Mouse (Mus musculus): ENCODE data around the gene Ikzf2.

The Ikzf2 gene

DNA sequence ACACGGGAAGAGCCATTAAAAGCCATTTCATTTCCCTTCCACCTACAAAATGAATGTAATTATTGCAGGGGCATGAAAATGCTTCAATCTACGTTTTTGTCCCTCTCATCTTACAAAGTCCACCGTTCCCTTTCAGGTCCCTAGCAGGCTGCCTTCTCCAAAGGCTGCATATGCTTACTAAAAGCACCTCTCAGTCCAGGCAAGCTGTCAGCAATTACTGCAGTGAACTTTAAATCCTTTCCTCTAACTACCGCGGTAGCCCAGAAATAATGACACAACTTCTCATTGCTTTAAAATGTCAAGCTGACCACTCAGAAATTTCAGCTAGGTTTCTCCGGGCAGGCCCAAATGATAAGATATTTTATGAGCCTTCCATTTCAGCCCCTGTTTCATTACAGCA, 95.2 kb downstream of the Ikzf2 start:
- no peak for DNase-seq (ENCODE audit: low spot score)

DNA sequence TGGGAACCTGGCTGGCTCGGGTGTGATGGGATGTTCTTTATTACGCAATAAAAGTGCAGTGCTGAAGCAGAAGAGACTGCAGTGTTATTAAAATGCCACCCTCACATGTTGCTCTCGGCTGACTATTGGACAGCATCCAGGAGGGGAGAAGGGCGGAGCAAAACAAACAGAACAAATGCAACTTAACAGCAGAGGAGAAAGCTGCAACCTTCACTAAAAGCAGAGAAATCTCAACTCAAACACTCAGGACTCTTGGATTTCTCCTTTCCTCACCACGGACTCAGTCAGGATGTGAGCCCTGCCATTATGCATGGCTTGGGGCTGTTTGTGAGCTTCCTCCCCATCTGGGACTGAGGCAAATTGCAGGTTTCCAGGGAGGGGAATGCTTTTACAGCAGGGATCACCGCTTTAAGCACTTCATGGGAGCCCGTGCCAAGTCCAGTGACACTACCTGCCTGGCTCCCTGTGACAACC, 95.7 kb downstream of the Ikzf2 start:
- peak; percentile 15 for DNase-seq (ENCODE audit: low spot score)

DNA sequence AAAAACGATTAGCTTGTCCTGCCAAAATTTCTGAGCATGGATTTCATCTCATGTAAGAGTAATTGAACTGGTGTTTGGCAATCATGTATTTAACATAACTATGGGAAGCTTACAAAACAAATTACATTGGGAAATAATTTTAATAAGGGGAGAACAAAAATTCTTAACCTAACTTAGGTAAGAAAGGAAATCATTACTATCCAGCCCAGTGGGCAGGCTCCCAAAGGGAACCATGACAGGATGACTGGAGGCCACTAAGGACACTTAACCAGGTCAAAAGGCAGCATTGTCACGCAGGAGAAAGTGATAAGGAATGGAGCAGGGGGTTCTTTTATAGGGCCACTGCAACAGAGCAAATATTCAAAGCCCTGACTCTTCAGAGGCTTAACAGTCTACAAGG, 101.5 kb downstream of the Ikzf2 start:
- DNase-seq (ENCODE audit: low spot score): no peak

DNA sequence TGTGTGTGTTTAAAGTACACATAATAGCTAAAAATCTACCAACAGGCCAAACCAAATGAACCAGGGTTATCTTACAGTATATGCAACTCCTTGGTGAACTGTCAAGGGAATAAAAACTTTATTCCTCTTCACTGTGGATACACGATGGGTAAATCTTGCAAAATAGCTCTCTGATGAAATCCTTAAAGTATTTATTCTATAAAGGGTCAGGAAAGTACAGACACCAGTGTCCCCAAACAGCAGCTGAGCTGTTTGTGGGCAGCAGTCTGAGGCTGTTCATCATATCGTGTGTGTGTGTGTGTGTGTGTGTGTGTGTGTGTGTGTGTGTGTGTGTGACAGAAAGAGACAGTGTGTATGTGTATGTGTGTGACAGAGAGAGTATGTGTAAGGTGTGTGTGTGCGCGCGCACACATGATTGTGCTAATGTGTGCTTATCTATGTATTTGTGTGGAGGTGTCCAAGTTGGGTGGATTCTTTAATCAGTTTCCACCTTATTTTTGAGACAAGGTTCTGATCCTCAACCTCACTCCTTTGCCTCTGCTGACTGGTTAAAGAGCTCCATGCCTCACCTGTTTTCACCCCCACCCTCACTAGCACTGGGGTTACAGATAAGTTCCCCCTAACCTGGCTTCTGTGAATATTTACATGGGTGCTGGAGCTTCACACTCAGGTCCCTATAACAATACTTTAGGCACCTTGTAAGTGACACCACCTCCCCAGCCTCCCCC, 102.9 kb downstream of the Ikzf2 start:
- DNase-seq (ENCODE audit: low spot score): no peak

DNA sequence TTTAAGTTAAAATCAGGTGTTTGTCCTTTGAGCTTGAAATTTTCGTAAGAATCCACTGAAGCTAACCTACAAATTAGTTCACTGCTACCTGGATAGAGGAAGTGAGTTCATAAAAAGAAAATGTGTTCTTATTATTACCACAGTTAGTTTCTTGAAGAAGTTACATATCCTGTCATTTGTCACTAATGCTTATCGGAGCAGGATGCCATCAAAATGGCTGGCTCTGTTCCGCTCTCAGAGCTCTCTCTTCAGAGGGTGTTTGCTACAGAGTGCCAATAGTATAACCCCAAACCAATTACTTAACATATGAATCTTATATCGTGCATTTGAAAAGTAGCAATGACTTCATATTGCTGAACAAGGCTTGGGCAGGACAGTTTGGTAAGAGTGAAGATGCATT, 108.1 kb downstream of the Ikzf2 start:
- DNase-seq (ENCODE audit: low spot score): no peak

DNA sequence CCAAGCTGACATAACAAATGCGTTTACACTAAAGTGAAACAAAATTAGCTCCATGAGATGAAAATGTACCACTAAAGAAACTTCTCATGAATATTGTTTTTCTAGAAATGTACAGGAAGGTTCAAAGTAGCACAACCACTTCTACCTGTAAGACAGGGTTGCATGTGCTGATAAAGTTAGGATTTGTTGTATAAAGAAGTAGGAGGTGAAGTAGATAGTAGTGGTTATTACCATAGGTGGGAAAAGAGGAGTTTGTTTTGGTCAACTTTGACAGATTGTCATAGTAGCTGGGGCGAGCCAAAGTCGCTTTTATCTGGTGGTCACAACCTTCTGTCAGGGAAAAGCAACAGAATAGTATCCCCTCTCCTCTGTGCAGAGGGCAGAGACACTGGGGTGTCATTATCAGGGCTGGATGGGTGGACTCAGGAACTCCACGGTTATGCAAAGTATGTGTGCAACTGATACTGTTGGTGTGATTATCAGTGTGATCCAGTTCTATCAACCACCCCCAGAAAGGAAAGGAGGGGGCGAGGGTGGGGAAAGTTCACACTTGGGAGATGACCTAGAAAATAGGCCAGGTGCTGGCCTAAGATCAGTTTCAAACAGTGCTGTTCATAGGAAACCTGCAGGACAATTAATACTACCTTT, 127.5 kb downstream of the Ikzf2 start:
- no peak for DNase-seq (ENCODE audit: low spot score)

DNA sequence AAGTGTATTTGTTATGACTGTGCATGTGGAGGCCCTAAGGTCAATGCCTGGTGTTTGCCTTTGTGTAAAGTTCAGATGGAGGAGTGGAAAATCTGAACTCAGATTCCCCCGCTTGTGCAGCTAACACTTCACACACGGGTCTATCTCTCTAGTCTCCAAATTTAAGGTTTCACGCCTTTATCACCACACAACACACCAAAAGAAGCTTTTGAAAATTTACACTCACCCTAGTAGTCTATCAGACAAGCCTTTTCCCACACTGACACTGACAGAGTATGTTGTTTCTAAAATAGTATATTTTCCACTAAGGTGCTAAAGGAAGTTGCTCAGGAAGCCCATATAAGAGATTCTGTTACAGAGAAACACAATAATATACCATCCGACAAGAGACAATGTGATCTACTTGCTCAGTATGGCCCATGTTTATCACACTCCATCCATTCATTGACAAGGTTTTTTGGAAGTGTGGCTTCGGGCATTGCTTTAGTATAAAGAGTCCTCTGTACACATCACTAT, 131.4 kb downstream of the Ikzf2 start:
- no peak for DNase-seq (ENCODE audit: low spot score)

DNA sequence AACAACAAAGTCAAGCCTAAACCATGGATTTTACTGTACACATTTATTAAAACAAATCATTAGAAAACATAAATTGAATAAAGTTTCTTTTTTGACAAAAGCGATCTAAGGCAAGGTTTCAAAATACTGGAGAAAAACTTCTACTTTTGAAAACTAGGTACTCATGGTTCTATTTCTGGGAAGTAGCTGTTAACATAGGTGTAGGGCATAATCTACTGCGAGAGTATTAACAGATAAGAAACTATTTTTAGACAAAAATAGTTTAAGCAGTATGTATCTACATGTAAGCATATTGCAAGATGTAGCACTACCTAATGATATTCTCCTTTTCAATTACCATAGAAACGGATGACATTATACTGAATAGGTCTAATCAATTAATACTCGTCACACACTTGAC, 137.1 kb downstream of the Ikzf2 start:
- no peak for DNase-seq (ENCODE audit: low spot score)

DNA sequence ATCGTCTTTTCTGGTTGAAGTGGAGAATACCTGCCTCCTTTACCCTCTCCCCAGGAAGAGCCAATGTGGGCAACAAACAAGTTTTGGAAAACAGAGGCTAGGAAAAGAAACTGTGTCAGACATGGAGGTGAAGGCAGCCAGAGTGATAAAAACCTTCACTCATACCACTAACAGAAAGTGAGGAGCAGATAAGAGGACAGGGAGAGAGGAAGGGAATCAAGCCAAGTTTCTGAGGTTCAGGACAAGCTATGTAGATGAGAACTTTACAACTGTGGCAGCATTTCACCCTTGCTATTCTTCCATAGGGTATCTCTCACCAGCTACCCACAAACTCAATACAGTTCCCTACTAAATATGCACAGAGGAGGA, 141.2 kb downstream of the Ikzf2 start:
- no peak for DNase-seq (ENCODE audit: low spot score)

DNA sequence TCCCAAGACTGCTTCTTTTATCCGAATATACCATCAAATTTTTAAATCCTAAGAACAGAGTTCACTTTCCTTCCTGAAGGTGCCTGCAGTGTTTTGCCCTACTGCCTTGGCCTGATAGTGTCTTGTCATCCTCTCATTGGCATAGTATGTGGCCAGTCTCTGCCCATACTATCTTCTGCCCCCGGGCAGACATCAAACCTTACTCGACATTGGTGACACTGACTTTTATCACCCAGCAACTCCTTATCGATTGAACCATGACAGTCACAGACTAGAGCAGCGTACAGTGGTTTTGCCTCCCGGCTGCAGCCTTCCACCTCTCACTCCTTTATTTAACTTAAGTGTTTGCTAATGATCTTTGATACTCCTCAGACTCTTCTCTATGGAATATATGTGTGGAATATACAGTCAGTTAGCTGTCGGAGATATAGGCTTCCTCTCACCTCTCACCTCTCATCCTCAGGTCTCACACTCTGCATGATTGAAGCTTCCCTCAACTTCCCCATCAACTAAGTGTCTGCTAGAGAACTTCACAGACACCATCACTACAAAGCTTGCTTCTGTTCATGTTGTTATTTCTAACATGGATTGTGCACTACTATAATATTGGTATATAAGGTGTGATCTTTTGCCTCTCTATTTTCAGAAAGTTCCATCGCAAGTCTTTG, 141.7 kb downstream of the Ikzf2 start:
- DNase-seq (ENCODE audit: low spot score): no peak

DNA sequence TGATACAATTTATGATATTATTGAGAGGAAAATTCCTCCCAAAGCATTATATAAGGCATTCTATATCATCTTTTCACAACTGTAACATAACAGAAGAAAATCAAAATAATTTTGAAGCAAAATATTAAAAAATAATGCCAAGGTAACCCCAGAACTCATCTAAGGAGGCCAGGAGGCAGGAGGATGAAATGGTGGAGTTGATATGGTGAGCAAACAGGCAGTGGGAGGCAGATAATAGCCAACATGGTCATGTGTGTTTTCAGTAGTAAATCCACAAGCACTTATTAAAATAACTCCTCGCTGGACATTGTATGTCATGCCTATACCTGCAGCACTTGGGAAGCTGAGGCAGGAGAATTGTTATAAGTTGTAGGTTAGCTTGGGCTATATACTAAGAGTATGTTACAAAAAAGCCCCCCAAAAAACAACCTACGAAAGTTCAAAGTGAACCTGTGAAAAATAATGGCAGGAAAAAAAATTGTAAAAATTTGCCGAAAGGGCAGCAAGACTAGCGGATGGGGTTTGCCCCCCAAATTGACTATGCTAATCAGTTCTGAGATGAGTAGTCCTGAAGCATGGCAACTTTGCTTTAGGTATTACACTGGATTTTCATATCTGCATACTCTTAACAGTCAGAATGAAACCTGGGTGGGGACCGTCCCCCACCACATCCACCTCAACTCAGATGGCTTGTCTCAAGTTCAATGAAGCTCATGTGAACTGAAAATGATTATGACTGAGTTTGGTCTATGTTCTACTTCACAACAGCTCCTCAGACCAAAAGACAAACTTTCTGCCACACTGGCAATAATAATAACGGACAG, 143.1 kb downstream of the Ikzf2 start:
- no peak for DNase-seq (ENCODE audit: low spot score)

DNA sequence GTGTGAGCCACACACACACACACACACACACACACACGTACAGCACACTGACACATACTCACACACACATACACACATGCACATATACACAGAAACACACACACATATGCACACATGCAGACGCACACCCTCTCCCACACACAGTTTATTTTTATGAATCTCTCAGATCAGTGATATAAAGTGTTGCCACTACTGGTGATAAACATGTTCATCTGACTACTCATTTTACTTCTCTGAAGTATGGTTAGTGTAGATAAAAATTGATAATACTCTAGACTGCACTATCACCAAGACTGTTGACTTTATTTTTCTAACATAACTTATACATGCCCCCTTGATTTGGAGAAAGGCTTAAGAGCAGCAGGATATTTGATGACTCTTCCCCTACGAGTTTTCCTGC, 144.5 kb downstream of the Ikzf2 start:
- no peak for DNase-seq (ENCODE audit: low spot score)

DNA sequence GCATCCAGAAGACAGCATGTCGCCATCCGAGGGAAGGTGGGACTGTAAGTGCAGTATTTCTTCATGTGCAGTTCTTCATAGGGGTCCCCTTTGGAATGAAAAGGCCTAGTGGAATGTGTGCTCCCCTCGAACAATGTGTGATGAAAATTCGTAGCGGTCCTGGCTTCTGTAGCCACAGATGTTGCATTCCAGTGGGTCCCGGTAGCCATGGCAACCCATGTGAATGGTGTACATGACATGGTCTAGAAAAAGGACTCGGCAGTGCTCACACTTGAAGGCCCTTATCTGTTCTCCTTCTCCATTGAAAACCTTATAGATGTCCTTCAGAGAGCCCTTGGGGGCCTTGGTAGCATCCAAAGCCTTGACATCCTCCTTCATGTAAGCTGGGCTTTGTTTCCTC, 148.4 kb downstream of the Ikzf2 start:
- no peak for DNase-seq (ENCODE audit: low spot score)

DNA sequence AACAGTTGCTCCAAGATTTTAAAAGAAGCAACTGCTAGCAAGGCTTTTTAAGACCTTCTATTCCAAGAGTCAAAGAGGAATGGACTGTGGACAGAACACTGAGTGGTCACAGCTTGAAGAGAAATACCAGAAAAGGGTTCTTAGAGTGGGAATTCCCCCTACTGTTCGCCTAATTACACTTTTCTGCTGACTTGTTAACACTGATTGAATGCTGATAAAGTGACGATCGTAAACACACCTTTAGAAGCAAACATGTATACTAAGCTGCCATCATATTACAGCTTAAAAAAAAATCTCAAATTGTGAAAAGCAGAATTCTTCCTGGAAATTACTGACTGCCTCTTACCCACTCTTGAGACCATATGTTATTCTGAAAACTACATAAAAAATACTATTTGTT, 149.4 kb downstream of the Ikzf2 start:
- no peak for DNase-seq (ENCODE audit: low spot score)

DNA sequence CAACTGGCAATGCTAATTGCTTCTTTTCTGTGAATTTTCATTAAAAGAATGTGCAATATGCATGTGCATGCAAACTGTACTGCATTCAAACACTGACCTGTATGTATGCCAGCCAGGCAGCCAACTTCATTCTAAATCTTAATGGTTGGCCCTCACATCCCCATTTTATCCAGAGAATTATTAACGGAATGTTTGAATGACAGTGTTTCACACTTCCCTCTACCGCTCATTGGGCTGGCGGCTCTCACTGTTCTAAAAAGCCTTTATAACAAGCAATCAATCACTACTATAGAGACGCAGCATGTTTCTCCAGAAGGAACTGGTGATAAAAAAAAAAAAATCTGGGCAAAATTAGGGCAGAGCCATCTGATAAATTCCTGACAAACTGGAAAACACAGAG, 151.5 kb downstream of the Ikzf2 start:
- DNase-seq (ENCODE audit: low spot score): no peak

DNA sequence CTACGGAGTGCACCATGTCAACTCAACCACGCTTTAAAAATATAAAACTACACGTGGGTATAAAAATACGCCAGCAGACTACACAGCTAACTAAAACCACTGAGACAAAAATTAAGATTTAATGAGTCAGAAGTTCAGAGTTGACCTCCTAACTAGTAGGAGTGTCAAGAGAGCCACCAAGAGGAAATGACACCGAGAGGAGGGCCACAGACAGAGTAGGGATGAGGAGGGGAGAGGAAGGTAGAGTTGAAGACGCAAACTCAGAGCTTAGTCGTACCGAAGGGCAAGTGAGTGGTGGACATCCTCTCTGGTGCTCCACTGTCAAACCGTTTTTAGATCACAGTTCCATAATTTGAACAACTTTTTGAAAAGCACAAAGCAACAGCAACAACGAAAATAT, 154.0 kb downstream of the Ikzf2 start:
- no peak for DNase-seq (ENCODE audit: low spot score)

DNA sequence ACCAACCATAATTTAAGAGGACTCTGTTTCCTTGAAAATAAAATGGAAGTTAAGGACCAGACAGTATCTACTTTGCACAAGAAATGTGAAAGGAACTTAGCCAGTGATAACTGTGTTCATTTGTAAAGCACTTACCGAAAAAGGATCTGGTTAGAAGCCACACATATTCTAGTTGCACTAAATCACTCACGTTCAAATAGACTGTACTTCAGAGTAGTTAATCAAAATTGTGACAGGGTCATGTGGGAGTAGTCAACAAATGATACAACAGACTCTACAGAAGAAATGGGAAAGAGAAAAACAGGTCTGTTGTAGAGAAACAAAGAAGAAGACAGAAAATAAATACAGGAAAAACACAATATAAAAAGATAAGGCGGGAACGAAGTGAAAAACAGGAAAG, 158.3 kb downstream of the Ikzf2 start:
- no peak for DNase-seq (ENCODE audit: low spot score)

DNA sequence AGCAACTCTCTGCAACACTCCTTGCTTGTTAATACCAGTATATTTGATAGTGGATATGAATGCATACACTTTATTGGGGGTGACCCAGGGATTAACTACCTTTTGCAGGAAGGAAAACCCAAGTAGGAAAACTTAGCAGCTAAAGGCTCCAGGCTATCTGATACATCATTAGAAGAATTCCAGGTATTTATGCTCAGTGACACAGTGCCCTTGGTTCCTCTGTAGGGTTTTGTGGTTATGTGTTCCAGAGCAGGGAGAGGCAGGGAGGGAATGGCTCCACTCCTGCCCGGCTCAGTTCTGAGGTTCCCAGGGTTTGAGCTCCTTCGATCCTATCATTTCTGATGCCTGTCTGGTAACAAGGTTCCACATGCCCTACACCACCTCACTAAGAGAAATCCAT, 165.4 kb downstream of the Ikzf2 start:
- no peak for DNase-seq (ENCODE audit: low spot score)

DNA sequence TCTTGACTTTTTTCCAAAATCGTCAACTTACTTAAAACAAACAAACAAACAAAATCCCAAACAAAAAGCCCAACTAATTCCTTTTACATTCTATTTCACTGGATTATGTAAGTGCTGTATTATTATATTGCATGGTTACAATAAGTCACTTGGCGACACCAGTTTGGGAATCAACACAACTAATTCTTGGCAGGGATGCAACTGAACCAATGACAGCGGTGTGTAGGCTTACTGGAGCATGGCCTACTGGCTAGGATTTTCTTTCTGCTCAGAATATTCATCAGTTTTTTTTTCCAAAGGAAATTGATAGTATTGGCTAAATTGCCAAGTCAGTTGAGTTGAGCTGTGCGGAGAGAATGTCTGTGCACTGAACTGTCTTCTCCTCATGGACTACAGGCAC, 167.7 kb downstream of the Ikzf2 start:
- DNase-seq (ENCODE audit: low spot score): peak; percentile 51

DNA sequence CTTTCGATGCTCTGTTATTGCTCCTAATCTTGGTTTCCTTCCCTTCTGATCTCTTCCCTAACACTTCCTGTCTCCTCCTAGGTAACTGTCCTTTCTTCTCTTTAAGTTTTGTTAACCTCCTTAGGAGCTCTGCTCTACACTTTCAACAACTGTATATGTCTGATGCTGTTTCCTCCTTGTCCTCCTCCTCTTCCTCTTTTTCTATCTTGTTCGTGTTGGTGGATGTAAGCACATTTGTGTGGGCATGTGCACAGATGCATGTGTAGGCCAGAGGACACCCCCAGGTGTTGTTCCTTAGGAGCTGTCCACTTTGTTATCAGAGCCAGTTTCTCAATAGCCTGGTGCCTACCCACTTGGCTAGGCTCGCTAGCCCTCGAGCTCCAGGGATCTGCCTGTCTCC, 169.0 kb downstream of the Ikzf2 start:
- no peak for DNase-seq (ENCODE audit: low spot score)

DNA sequence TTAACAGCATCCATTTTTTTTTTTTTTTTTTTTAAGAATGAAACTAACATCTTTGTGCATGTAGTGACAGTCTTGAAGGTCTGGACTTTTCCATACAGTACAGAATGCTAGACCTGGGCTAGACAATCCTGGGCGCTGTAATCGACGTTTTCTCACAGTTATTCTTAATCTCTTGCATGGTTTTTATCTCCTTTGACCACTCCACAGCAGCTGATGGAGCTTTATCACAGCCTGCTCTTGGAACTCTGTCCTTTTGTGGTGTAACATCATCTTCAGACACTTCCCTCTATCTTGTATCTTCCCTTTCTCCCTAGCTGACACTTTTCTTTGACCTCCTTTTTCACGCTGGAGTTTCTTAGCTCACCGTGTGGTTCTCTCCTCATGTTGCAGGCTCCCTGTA, 170.9 kb downstream of the Ikzf2 start:
- DNase-seq (ENCODE audit: low spot score): no peak

DNA sequence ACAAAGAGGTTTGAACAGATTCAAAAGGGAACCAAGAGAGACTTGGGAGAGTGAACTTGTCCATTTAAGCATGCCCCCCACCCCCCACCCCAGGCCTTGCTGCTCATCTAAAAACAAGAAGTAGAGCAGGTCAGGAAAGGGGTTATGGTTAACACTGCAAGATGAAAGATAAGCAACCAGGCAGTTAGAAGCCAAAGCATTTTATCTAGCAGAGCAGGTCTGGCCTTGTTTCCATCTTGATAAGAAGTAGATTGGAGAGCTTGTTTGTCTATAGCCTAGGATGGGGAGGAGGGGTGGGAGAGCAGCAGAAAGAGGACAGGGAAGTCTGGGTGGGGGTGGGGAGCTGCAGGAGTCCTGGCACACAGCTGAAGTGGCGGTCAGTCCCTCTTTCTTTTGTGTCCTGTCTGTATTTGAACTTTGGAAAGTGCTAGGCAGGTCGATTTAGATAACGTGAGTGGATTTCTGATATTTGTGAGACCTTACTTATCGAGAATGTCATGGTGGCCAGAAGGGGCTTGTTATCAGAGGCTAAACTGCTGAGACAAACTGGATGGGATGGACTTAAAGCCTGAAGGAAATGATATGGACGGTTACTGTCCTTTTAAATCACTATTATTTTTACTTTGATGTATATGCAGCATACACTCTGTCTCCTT, 173.3 kb downstream of the Ikzf2 start:
- DNase-seq (ENCODE audit: low spot score): no peak
